Mouse (Mus musculus) layer of hippocampus, adult 18-20 months (tissue): ENCODE measurements around the gene Csgalnact2. TPM values are rescaled to one million over a fixed set of nuclear protein-coding genes. Genes with fewer than 3 reads are reported as not detected.

Experiments
- DNase-seq, 2 experiments: peaks; one replicate each; pipeline ENCODE4 v3.0.0; 2022; ENCODE audit warnings: low spot score in 2 of 2
- microRNA-seq, 2 experiments: library from miRNA; unstranded; fragments of <30 nt; microRNA quantifications; one replicate each; pipeline ENCODE4 v1.2.0; 2021
- total RNA-seq, 2 experiments: library from RNA; stranded (reverse); gene quantifications; 2 replicates each; pipeline ENCODE4 v1.2.3; 2021

Gene Csgalnact2
- total RNA-seq, 2 experiments from 2014 or later: 11.0 to 12.7 TPM

DNA sequence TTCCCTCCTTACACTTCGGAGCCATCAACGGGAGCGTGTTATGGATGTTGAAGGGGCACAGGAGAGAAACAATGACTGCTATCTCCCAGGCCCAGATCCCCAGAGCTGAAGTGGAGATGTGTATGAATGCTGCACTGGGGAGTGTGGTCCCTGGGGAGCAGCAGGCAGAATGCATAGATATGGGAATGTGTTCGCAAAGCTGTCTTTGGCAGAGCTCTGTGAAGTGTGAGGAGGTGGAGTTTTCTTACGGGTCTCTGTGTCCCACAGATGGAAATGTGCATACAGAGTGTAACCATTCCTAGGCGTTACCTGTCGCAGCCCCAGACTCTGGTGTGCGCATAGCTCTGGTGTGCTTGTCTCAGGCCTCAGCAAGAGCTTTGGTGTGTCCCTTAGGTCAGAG, 62.2 kb downstream of the Csgalnact2 start:
- DNase-seq: no peak

DNA sequence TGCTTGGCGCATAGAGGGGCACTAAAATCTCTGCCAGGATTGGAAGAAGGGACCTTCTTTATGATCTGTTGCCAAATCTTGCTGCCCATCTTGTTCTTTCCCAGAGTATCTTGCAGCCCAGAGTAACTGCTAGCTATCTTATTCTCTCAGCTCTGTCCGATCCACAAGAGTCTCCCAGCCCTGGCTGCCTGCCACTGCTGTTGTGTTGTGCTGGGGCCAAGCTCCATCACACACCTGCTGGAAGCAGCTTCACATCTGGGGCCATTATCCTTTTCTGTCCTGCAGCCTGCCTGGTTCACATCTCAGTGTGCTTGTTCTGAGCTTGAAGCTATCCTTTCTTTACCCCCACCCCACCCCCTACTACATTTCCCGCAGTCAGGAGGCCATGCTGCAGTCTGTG, 62.7 kb downstream of the Csgalnact2 start:
- DNase-seq: no peak

DNA sequence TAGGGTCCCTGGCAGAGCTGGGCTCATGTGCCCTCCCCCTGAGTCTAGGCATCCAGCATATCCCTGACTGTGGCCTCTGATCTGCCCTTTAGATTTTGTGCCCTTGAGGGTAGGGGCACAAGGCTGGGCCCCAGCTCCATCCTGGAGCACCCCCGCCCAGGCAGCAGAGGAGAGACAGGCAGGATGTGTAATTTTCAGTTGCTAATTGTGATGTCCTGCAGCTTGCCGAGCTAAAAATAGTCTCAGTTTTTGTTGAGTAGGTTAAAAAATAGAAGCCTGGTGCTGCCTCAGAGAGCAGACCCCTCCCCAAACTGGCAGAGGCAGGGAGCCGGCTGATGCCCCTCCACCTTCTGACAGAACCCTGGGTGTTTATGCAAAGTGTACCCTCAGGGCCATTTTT, 64.8 kb downstream of the Csgalnact2 start:
- DNase-seq: no peak

DNA sequence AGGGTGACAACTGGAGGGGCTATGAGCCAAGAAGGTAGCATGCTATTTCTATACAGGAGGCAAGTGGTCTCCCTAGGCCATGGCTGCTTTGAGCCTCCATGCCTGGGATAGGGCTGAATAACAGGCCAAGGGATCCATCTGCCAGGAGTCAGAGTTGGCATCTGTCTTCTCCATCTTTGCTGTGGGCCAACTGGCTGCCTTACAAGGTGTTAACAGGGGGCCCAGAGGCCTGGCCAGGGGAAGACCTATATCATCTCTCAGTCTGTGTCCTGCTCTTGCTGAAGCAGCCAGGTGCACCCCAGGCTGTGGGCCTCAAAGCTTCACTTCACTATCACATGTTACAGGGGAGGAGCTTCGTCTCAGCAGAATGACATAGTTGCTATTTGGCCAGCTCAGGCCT, 66.8 kb downstream of the Csgalnact2 start:
- DNase-seq: no peak

DNA sequence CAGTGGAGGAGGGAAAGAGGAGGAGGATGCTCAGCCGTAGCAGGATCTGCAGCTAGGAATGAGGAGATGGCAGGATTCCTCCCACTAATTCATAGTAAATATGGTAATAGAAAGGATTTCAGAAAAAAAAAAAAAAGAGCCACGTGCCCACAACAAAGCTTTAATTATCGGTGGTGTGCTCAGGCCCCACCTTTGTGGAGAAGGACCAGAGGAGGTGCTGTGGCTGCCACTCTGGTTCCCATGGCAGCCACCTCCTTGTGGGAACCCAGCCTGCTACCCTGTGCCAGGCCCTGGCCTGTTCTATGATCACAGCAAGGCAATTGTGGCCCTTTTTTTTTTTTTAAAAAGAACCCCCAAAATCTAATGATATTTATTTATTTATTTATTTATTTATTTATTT, 67.5 kb downstream of the Csgalnact2 start:
- DNase-seq: peak in 1 of 2 experiments; percentile 55

DNA sequence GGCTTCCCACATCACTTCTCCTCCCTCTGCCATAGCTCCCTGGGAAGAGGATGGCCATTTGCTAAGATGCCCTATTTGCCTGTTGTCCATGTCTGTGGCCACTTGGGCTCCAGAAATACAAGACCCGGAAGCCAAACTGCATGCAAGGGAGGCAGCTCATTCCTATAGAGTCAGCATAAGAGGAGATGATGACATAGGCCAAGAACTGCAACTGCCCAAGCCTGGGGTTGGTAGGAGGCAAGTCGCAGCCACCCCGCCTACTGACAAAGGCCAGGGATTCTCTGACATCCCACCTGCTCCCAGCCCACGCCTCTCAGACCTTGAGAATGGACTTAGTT, 68.0 kb downstream of the Csgalnact2 start:
- DNase-seq: no peak

DNA sequence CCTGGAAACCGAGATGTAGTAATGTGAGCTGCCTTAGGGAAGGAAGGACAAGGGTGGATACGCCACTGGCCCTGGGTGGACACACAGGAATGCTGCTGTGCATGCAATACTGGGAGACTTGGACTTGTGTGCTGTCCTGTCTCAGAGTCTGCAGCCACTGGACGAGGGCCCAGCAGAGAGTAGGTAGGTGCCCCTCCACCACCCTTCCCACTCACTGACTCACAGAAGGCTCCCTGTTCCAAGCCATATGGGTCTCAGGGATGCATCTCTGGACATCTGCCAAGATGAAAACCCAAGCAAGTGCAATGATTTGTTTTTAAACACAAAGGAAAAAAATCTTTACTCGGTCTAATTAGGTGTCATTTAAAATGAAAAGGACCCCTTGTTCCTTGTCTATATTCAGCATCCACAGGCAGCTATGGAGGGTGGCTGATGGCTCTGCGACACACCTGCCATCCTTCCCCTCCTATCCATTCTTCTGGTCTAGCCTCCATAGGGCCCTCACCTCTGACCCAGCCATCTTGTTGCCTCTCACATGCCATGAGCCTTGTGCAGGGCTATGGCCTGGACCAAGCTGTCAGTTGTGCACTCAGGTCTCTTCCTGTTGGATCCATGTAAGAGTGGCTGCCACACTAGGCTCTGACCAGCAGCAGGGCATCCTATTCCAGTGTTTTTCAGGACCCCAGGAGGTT, 68.5 kb downstream of the Csgalnact2 start:
- peak; percentile 77 to 87 for DNase-seq

DNA sequence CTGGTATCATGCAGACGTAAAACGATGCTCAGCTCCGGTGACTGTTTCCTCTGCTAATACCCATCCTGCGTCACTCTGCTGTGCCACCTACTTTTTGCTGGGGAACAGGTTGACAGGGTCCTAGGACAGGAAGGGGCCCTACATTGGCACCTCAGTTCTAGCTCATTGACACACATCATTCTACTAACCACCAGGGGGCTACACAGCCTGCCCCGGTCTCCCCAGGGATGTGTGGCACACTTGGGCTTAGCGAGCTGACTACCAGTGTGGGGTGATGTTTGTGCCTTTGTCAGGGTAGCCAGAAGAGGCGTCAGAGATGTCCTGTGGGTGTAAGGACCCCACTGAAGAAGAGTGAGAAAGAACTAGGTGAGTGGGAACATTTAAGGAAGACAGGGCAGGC, 71.2 kb downstream of the Csgalnact2 start:
- DNase-seq: no peak

DNA sequence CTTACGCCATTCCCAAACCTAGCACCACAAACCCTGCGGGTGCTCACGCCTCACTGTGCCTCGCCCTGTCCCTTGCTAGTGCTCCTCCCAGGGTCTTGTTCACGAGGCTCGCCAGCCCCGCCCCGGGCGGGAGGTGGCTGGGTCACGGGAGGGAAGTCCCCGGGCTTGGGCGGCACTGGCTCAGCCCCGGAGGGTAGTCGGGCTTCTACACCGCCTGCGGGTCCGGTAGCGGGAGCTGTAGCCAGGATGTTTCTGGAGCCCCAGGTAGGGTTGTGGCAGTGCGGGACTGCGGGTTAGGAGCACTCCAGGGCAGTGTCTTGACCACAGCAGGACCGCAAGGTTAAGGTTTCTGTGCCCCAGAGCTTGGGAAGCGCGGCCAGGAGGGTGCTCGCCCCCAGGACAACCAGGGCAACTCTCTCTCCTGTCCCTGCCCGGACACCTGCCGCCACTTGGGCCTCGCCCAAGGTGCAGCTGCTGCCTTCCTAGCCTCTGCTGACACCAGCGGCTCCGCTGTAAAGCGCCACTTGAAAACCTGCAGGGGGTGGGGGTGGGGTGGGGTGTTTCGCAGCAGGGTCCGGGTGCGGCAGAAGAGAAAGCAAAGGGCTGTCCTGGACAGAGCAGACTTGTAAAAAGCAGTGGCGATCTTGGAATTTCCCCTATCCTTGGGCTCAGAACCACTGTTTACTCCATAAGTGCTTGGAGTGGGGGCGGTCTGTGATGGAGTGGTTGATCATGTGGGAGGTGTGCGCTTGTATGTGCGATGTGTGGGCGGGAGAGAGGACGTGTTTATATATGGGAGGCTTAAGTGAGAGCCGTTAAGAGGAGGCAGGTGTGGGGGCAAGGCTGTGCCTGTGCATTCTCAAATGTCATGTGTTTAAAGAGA, 72.5 kb downstream of the Csgalnact2 start:
- DNase-seq: peak in 1 of 2 experiments; percentile 67

DNA sequence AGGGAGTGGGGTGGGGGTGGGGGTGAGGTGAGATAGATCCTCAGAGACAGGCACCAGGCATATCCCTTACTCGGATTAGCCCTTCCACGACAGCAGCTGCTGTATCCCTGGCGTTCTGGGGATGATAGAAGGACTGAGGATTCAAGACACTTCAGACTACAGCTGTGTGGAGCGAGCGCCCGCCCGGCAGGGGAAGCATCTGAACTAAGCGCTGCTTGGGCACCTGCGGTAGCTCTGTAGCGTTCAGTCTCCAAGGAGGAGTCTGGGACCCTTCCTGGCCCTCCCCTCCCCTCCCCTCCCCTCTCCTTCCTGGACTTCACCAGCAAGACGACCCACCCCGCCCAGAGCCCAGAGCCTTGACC, 73.1 kb downstream of the Csgalnact2 start:
- no peak for DNase-seq

DNA sequence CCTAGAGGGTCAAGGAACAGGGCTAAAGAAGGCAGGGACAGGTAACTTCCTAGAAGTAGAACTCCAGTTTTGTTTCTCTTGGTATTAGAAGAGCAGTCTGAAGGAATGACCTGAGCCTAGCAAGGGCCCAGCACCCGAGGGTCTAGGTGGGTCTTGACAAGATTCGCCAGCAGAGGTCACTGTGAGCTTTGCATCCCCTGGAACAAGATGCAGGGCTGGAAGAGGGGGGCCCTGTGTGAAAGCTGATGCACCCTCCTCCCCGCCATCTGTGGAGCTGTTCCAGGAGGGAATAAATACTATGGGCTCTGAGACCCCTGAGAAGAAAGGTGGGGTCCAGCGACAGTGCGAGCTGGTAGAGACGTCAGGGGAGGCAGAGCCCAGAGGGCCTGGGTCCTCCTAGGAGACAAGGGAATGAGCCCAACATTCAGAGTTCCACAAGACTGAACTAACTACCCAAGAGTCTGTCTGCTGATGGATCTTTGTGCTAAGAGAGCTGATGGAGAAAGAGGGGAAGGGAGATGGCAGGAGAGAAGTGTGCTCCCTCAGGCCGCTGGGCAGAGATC, 73.9 kb downstream of the Csgalnact2 start:
- DNase-seq: peak in 1 of 2 experiments; percentile 64

DNA sequence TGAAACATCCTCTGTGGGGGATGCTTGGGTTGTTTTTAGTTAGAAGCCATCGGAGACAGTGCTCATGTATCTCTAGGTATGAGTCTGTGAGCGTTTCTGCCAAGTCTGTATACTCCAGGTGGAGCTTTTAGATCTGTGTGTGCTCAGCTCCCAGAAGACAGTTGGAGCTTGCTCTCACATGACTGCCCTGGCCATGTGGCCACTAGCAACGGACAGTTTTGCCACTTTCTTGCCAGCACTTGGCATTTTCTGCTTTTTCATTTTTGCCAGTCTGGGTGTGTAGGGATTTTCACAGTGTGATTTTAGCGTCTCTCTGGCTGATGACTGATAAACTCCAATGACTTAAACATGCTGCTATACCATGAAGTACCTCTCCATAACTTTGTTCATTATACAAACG, 75.7 kb downstream of the Csgalnact2 start:
- DNase-seq: no peak

DNA sequence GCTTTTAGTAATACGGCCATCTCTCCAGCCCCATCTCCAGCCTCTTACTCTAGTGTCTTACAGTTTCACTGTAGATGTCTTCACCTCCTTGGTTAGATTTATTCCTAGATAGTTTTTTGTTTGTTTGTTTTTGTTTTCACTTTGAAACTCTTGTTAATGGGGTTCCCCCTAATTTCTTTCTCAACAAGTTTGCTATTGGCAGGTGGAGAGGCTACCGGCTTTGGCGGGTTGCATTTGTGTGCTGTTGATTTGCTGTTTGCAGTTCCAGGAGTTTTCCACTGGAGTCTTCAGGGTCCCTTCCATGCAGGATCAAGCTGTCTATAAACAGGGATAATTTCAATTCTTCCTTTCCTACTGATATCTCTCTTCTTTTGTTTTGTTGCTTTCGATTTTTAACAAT, 77.7 kb downstream of the Csgalnact2 start:
- DNase-seq: no peak

Small RNAs within 50 kb of the gene (microRNA-seq; reads per million reads assigned to microRNA genes)
- 47.6 to 66.3 reads per million in 2 experiments for gene Mir7044

Other genes with a start within 250 kb of the Csgalnact2 start
- 100 to 1,000 TPM; 127 to 139 TPM for gene Hnrnpf, start 238.8 kb downstream of the Csgalnact2 start, total RNA-seq
- not detected for gene Fxyd4, start 201.4 kb downstream of the Csgalnact2 start, total RNA-seq
- gene Rasgef1a, start 127.7 kb downstream of the Csgalnact2 start, total RNA-seq: 100 to 1,000 TPM; 235 to 240 TPM
- 1 to 10 TPM; 2.7 to 3.7 TPM for gene Ret, start 58.6 kb upstream of the Csgalnact2 start, total RNA-seq